Mouse (Mus musculus): ENCODE measurements at regions not wholly inside any gene's neighbourhood (a gene's known extent, or its start where the extent isn't known, plus 50 kb on each side); places are given as distances from the start of the nearest gene placed in this dataset.

DNA sequence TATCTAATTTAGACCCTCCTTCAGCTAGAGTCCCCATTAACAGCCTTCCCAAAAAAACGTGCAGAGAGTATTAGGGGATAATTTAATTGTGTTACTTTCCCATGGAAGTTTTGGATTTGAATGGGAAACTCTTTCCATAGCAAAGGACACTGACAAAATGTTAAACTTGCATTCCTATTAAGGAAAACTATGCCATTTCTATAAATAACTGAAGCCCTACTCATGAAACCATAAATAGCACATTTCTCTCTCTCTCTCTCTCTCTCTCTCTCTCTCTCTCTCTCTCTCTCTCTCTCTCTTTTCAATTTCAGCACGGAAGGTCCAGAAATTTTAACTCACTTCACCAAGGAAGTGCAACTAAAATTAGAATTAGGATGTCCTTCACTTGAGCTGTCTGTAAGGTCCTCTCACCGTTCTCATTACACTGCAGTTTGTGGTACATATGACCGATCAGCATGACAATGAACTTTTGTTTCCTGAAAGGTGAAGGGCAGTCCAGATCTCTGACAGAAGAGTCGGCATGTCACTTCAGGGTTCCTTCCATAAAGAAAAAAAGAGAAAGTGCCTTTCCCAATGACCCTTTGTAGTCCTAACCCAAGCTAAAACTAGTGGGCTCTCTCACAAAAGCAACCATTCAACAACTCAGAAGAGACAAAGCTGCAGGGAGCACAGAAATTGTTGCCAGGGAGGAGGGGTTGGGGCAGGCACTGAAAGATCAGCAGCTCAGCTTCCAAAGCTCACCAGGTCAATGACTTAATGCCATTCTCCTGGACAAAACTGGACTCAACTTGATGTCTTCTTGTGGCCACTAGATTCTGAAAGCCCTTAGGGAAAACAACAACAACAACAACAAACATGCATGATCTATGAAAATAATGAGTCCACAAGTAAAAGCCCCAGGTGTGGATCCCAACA is 696.9 kb downstream of the Diaph3 start:
- in situ Hi-C loops (cut with MboI, MseI) = loop anchor here (5.0 kb wide), 1 partner anchor 43 kb away; no protein-coding TSS in a partner anchor

DNA sequence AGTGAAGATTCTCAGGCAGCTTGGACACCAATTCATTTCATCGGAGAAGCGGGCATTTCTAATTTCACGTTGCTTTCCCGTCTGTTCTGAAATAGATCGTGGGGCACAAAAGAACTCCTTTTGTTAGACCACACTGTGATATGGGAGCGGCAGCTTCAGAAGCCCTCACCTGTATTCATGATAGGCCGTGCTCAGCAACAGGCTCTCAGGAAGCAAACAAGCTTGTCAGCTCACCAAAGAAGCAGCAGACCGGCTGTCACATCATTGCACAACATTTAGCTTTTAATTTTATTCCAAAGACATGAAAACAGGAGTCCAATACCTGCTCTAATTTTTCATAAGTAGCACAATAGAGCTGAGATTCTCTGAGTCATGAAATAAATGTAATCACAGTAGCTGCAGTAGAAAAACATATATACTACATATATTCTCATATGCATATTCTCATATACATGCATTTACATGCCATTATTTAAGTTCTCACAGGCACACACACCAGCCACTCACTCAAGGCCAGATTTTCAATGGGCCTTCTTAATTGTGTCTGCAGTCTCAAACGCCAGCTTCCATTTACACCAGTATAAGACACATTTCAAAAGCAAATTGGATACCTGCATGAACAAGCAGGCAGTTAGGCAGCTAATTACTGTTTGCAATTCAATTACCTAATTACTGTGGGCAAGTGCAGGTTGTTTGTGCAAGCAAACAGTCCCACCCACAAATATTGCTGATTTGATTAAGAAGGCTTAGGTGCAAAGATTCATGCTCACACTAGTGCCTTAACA is 698.9 kb downstream of the Diaph3 start:
- in situ Hi-C loops (cut with MboI, MseI) = loop anchor here (5.0 kb wide), 1 partner anchor 45 kb away; no protein-coding TSS in a partner anchor

DNA sequence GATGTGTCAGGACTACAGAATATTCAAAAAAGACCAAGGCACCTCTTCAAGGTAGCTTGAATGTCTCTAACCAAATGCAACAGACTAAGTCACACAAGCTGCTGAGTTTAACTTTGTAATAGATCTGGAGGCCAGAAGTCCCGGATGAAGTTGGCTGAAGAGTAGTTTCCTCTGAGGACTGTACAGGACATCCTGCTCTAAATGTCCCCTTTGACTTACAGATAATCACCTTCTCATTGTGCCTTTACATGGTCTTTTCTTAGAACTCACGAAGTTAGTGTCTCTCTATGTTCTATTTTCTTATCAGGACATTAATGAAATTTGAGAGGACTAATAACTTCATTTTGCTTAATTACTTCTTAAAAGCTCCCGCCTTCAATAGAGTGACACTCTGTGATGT is 703.7 kb downstream of the Diaph3 start:
- in situ Hi-C loops (cut with MboI, MseI) = no loop called here

DNA sequence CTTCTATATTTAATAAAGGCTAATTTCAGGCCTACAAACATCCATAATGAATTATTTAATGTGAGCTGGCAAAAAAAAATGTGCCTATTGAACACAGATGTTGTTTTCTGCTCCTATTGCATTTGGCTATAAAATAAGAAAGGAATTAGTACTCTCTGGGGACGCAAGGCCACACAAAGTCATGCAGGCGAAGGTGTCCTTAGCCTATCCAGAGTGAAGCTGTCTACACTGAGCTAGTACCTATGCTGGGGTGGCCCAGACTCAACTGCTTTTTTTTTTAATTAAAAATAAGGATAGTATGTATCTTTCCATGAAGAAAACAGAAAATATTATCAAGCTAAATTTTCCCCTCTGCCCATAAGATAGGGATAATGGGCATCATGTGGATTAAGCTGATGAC is 705.7 kb downstream of the Diaph3 start:
- in situ Hi-C loops (cut with MboI, MseI) = no loop called here

DNA sequence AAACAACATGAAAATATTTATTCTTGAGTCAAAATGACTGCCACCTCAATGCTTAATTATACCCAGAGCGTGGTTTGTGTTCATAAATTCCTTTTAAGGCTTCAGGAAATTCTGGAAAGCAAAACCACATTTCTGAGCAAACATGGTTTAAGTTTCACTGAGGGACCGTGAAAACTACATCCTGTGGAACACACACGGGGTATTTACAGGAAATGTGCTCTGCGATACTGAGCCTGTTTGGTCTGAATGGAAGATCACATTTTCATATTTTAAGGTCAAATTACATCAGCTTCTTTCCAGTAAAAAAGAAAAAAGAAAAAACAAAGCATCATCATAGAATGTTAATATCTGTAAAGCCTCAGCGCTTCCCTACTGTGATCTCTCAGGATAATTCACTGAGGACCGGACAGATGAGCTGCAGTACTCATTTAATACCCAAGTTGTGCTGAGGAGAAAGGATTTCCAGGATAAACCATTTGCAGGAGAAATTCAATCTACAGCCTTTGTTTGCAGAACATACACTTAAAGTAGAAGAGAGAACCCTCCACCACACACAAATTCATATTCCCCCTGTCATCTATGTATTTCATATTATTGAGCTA is 709.7 kb downstream of the Diaph3 start:
- in situ Hi-C loops (cut with MboI, MseI) = no loop called here

DNA sequence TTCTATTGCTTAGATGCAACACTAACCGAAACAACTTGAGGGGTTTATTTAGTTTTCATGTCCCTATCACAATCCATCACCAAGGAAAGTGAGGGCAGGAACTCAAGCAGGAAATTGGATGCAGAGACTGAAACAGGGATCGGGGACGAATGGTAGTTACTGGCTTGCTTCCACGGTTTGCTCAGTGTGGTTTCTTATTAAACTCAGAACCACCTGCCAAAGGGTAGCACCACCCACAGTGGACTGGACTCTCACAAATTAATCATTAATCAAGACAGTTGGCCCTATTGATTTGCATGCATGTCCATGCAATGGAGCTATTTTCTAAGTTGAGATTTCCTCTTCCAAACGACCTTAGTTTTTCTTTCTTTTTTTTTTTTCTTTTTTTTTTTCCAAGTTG is 719.2 kb downstream of the Diaph3 start:
- in situ Hi-C loops (cut with MboI, MseI) = no loop called here

DNA sequence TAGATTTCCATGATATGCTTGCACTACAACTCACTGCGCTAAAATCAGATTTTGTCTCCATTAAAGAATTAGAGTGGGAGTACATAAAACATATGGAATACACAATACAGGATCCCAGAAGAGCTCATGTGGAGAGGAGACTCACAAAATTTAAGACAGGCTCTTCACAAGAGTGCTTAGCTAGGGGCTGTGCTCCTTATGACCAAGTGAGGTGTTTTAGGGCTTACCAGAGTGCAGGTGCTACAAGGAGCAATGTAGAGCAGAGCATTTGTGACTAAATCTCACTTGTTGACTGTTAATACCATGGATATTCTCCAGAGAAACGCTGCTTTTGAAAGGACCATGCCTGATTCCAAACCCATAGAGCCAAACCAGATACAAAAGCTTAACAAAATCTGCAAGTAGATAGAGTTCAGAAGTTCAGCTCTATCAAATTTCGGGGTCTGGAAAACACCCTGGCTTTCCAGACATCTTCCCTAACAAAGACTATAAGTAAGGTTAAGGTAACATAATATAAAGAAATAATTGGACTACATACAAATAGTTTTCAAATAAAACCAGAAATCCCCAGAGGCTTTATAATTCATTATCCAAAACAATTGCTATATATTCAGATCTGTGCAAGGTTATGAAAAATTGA is 721.0 kb downstream of the Diaph3 start:
- in situ Hi-C loops (cut with MboI, MseI) = no loop called here

DNA sequence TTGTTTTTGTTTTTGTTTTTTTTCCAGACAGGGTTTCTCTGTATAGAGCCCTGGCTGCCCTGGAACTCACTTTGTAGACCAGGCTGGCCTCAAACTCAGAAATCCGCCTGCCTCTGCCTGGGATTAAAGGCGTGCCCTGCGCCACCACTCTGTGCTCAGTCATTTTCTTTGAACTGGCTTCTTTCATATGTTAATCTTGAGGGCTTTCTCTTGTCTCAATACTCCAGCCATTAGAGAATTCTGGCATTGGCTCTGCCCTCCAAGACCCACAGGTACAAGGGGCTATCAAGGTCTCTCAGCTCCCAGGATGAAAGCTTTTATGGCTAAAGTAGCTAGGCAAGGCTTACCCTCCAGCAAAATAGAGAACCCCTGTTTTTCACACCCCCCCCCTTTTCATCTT is 744.2 kb downstream of the Diaph3 start:
- in situ Hi-C loops (cut with MboI, MseI) = no loop called here

DNA sequence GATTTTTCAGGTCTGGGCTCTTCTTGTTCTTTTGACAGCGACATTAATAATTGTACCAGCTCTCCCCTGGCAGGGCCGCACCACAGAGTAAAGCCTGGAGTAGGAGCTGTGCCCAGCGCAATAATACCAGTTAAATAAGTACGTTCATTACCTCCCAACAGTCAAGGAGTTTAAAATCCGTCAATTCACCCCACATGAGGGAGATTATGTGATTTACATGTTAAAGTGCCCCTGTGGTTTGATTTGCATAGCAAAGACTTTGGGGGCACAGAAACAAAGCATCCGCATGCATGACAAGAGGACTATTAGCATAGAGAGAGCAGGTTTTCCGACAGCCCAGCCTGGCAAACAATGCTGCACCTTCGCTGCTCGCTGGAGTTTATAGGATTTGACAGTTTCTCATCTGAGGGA is 745.1 kb downstream of the Diaph3 start:
- in situ Hi-C loops (cut with MboI, MseI) = no loop called here

DNA sequence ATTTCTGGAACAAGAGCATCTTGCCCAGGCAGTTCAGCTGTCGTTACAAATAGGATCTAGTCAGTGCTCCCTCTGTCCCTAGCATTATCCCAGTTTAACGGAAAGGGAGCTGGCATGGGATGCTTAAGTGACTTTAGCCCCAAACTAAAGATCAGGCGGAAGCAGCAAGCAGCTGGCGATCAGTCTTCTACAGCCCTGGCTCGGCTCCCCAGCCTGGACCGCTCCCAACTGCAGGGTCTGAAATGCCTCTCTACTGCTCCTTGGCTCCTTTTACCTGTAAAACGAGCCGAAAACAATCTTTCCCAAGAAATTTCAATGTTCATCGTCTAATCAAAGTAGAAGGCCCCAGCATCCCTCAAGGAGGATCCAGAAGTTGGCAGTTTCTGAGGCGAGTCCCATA is 745.5 kb downstream of the Diaph3 start:
- in situ Hi-C loops (cut with MboI, MseI) = no loop called here

DNA sequence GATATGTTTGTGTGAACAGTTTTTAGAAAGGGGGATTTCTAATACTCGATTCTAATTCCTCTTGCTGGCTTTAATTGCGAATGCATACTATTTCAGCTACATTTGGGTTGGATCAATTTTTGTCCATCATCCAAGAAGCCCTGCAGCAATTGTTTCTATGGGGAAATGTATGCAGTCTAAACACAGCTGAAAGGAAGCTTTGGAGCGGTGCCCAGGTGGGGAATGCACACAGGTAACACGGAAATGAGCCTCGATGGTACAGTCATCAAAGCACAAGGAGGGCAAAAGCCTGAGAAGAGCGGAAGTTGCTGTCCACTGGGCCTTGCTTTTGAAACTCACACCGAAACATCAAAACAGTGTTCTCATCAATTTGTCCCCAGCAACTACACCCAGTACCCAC is 746.0 kb downstream of the Diaph3 start:
- in situ Hi-C loops (cut with MboI, MseI) = no loop called here

DNA sequence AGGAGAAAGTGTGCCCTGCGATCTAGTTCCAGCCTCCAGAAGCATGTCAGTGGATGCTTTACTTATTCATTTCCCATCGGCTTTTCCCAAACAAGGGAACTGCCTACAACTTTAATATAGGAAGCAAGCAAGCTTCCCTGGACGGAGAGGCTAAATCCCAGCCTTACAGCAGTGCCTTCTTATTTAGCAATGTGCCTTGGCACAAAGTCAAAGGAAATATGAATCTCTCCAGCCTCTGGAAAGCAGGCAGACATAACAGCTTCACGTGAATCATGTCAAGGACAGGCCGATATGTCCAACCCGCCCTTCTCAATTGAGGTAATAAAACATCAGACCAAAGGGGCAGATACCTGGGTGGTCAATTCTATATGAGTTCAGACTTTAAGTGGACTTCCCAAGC is 755.9 kb downstream of the Diaph3 start:
- in situ Hi-C loops (cut with MboI, MseI) = no loop called here

DNA sequence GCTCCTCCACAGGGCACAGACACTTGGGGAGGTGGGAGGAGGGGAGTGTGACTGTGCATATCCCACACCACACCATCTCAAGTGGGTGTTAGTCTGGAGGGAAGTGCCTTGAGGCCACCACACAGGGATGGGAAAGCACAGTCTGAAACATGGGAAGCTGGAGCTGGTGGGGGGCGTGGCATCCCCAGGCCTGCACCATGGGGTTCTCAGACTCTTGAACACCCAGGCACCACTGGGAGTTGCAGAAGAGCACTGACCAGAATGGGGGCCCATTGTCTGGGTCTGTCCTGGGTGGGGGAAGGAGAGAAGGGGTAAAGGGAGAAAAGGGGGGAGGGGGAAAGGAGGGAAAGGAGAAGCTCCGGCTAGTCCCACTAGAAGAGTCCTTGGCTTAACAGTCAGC is 776.0 kb downstream of the Diaph3 start:
- in situ Hi-C loops (cut with MboI, MseI) = no loop called here

DNA sequence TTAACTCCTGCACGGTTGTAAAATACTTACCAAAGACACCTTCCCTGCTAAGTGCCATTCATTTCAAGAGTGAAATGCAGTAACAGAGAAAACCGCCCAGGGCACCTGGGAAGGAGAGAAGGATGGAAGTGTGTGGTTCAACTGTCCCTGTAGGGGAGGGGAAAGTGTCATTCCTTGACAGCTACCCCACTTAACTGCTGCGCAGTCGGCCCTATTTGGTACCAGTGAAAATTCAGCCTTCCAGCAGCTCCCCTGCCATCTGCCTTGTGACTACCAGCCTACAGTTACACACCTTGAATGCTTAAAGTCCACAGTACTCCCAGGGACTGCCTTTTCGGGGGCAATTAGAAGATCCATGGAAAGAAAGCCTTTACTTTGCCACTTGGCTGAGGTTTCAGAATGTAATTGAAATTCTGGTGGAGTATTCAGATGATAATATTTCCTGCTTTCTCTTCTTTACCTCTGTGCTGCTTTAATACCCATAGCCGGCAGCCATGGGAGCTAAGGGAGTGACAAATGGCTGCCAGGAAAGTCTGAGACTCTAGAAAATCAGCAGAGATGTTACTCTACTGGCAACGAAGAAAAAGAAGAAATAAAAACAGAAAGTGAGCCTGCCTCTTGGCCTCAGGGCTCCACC is 780.5 kb downstream of the Diaph3 start:
- in situ Hi-C loops (cut with MboI, MseI) = no loop called here

DNA sequence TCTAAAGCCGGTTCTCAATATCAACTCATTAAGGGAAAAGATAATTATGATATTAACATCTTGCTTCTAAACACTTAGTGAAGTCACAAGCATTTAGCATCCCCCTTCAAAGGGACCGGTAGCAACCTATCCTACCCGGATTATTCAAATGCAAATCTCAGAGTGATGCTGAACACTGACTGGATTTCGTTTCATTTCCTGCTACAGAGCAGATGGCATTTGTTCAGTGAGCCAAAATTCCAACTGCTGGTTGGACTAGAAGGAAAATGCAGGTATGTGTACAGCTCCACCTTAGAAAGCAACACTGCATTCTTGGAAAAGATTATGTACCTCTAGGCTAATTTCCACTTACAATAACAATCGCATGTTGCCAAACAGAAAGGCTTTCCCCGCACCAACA is 782.5 kb downstream of the Diaph3 start:
- in situ Hi-C loops (cut with MboI, MseI) = no loop called here

DNA sequence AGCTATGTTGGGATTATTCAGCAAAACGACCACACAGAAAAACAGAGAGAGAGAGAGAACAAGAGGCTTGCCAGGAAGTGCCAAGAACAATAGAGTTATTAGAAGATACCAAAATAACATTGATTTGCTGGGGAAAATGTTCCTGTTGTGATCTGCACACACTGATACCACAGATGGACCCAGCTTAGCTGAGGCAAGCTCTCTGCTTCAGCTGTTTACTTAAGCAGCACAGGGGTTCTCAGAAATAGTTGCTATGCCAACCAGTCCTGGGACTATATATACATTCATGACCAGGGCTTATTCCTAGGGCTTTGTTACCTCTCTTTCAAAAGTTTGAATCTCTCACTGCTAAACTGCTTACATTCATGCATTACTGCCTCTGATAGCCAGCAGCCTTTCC is 790.5 kb downstream of the Diaph3 start:
- in situ Hi-C loops (cut with MboI, MseI) = no loop called here

DNA sequence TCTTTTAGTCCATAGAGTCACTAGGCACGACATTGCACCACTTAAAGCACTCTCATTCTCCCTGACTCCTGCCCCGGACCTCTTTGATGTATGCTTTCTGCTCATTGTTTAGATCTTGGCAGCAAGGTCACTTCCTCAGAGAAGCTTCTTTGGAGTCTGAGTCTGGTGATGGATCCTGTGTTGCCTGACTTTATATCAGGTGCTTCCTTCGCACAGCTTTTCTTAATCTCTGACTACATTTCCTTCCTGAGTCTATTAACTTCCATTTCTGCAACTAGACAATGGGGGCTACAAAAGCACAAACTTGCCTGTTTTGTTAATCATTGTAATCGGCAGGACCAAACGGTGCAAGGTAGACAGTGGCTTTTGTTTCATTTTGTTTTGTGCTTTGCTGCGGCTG is 802.0 kb downstream of the Diaph3 start:
- in situ Hi-C loops (cut with MboI, MseI) = no loop called here

DNA sequence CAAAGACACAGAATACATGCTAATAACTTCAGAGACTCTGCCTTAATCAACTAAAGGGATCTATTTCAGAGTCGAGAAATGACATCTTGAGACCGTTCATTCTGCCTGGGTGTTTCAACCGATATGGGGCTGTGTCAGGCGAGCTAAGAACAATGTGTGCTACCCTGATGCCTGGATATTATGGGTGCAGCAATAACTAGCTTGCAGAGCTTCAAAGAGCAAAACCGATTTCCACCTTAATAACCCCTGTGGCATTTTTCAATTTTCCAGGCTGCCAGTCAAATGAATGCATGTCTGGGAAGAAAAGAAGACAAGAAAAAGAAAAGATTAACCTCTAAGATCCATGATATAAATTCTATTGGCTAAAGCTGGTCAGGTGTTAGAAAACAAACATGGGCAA is 804.0 kb downstream of the Diaph3 start:
- in situ Hi-C loops (cut with MboI, MseI) = no loop called here

DNA sequence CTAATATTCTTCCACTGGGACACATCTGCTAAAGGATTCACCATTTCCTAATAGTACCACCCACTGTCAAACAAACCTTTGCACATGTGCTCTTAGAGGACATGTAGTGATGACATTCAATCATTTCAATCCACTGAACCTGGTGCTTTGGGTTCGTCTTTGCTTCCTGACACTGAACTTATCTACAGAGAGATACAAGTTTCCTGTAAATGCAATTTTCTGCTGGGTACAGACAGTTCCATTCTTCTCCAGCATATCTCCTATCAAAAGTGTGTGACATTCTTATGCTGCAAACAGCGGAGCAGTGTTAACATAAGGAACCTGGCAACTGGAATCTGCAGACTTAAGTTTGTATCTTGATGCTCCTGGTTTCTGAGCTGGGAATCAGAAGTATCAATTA is 805.8 kb downstream of the Diaph3 start:
- in situ Hi-C loops (cut with MboI, MseI) = no loop called here

DNA sequence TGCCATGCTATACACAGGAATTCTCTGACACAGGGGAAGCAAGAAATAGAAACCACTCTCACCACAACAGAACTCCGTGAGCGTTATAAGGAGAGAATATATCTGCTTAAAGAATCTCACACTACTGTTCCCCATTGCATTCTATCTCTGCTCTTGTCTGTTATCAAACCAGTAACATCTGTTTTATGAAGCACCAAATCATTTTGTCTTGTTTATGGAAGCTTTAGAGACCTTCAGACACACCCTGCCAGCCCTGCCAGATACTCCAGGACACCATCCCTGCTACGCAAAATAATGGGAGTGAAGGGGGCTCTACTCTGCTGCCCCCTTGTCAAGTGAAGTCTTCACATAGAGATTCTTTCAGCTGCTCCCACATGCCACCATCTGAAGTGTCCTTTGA is 811.9 kb downstream of the Diaph3 start:
- in situ Hi-C loops (cut with MboI, MseI) = no loop called here

DNA sequence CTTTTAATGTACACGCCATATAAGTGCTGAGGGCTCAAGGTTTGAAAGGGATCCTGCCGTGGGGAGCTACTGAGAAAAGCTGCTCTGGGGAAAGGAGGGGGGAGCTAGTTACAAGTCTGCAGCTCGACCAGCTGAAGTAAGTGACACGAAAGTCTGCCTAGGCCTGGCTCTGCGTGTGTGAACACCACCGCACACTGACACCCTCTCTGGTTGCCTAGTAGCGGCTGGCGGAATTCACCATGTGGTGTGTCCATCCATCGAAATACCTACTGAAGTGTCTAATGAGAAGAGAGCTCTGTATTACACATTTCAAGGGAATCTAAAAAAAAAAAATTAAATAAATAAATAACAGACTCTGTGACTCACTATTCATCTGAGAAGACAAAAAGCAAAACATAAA is 813.4 kb downstream of the Diaph3 start:
- in situ Hi-C loops (cut with MboI, MseI) = no loop called here

All from T-helper 1 cell (primary cell).